ENCODE assay signal across 18 mouse cellular contexts in genomic region chr11:41491966-41492365, GRCm38 (mm10).
DNase-seq lines count a peak whose midpoint lies in the region; ATAC-seq and TF ChIP-seq lines count a peak whose summit lies in the region.
"Had no signal": no experiment of that assay in that cellular context is flagged by ENCODE, and none has a peak within 500 bp of the region (broad histone marks: within the 10 kb centered on the region; RNA-seq: fewer than 3 reads in every experiment).

No protein-coding gene starts in this region.

- no peak overlapping the region for H3K9ac ChIP-seq in forebrain, postnatal 0 days
- H3K9ac ChIP-seq: embryonic facial prominence, embryonic 13.5 days; heart, embryonic 12.5 days; hindbrain, embryonic 14.5 days; intestine, embryonic 15.5 days; neural tube, embryonic 12.5 days had no signal

- no peak for TF ChIP-seq CTCF in forebrain, postnatal 0 days (IDR thresholded peaks at IDR 0.05; ENCODE audit: low read depth)

- no peaks in the 10 kb centered on the region for H3K9me3 ChIP-seq in forebrain, postnatal 0 days (ENCODE audit: low read length)
- H3K9me3 ChIP-seq in forebrain, embryonic 10.5 days = no peaks in the 10 kb centered on the region
- H3K9me3 ChIP-seq: G1E; heart, embryonic 12.5 days; intestine, embryonic 15.5 days; neural tube, embryonic 12.5 days had no signal

- whole genome bisulfite sequencing in forebrain, postnatal 0 days = 74% methylated on average over 5 of the region's 5 CpGs
- 85% methylated on average over 5 of the region's 5 CpGs for WGBS in forebrain, embryonic 10.5 days

- H3K27ac ChIP-seq in forebrain, postnatal 0 days (ENCODE audit: low read depth, low read length) = no peak overlapping the region
- H3K27ac ChIP-seq in forebrain, embryonic 10.5 days = no peak overlapping the region
- H3K27ac ChIP-seq: embryonic facial prominence, embryonic 13.5 days; hindbrain, embryonic 14.5 days; intestine, embryonic 15.5 days; neural tube, embryonic 12.5 days had no signal

- no peaks in the 10 kb centered on the region for H3K36me3 ChIP-seq in forebrain, postnatal 0 days (ENCODE audit: insufficient read depth)
- no peaks in the 10 kb centered on the region for H3K36me3 ChIP-seq in forebrain, embryonic 10.5 days (replicated peaks)
- H3K36me3 ChIP-seq: embryonic facial prominence, embryonic 13.5 days; G1E; heart, embryonic 12.5 days; intestine, embryonic 15.5 days; neural tube, embryonic 12.5 days had no signal

- H3K4me2 ChIP-seq in forebrain, postnatal 0 days (ENCODE audit: low read depth) = no peak overlapping the region
- H3K4me2 ChIP-seq: embryonic facial prominence, embryonic 13.5 days; heart, embryonic 12.5 days; hindbrain, embryonic 14.5 days; intestine, embryonic 15.5 days; neural tube, embryonic 12.5 days had no signal

- no peaks in the 10 kb centered on the region for H3K27me3 ChIP-seq in forebrain, postnatal 0 days (ENCODE audit: insufficient read depth, low read length)
- H3K27me3 ChIP-seq in forebrain, embryonic 10.5 days (ENCODE audit: poor library complexity, severe bottlenecking) = no peaks in the 10 kb centered on the region
- H3K27me3 ChIP-seq: embryonic facial prominence, embryonic 13.5 days; heart, embryonic 12.5 days; intestine, embryonic 15.5 days; neural tube, embryonic 12.5 days had no signal

- ATAC-seq in forebrain, postnatal 0 days = peak; percentile 51
- no peak for ATAC-seq in erythroblast, adult 5-6 weeks (replicated peaks; ENCODE audit: low FRiP score, poor library complexity, severe bottlenecking)
- ATAC-seq: CD4-positive, CD25-positive, alpha-beta regulatory T cell, adult 4 months; intestine, embryonic 15.5 days had no signal

- peak; percentile 15 for DNase-seq in forebrain, postnatal 0 days
- DNase-seq in forebrain, embryonic 10.5 days (ENCODE audit: extremely low spot score, low spot score) = no peak
- peak; percentile 6 to 11 for DNase-seq in frontal cortex, postnatal 10 days (ENCODE audit: low spot score in 2 of 2)
- DNase-seq in layer of hippocampus, adult 9-11 months = peak; percentile 78
- peak; percentile 54 to 83 for DNase-seq in left cerebral cortex, postnatal 25 days (ENCODE audit: low spot score in 2 of 2)
- no peak for DNase-seq in Muller cell, postnatal 12 days (ENCODE audit: inconsistent ontology term)
- no peak for DNase-seq in thymus, postnatal 36 days
- DNase-seq: cerebellum, adult 11 months; cerebellum, postnatal 36 days; lung, postnatal 10 days had no signal

- no peaks in the 10 kb centered on the region for H3K4me1 ChIP-seq in forebrain, postnatal 0 days (ENCODE audit: insufficient read depth)
- H3K4me1 ChIP-seq in forebrain, embryonic 10.5 days = no peaks in the 10 kb centered on the region
- H3K4me1 ChIP-seq: heart, embryonic 12.5 days; intestine, embryonic 15.5 days; neural tube, embryonic 12.5 days had no signal

- intact Hi-C loops in left cerebral cortex, postnatal 25 days (cut with DNase I) = loop anchor here (1.0 to 5.0 kb wide), 5 partner anchors 159 to 710 kb away; no protein-coding TSS in a partner anchor

- H3K4me3 ChIP-seq in forebrain, postnatal 0 days (ENCODE audit: low read depth, low read length) = no peak overlapping the region
- no peak overlapping the region for H3K4me3 ChIP-seq in forebrain, embryonic 10.5 days
- H3K4me3 ChIP-seq: embryonic facial prominence, embryonic 13.5 days; heart, embryonic 12.5 days; intestine, embryonic 15.5 days; neural tube, embryonic 12.5 days had no signal

Comparison
In these comparisons a context has a peak if more than half of its experiments do, and no peak if none do; other contexts are left out.
1. DNase-seq: peak in forebrain, postnatal 0 days (single experiment), frontal cortex, postnatal 10 days (2 of 2), layer of hippocampus, adult 9-11 months (single experiment) and left cerebral cortex, postnatal 25 days (2 of 2); none in forebrain, embryonic 10.5 days (single experiment), Muller cell, postnatal 12 days (single experiment) and thymus, postnatal 36 days (0 of 2).